Mouse (Mus musculus) heart, embryonic 10.5 days (tissue): ENCODE data around the gene Kcnc2. TPM values are rescaled to one million over a fixed set of nuclear protein-coding genes. Genes with fewer than 3 reads are reported as not detected.

Source experiments
- DNase-seq: peaks from one replicate; pipeline ENCODE4 v3.0.0-alpha.2; 2017; ENCODE audit warnings: low spot score
- H3K27ac ChIP-seq: fragments of 300-500 bp; sonication (generic); 2 replicates; pipeline ENCODE4 v1.5.1; 2016; ENCODE audit warnings: mild to moderate bottlenecking
- H3K27me3 ChIP-seq: fragments of 300-500 bp; sonication (generic); 2 replicates; pipeline ENCODE4 v1.6.1; 2016; ENCODE audit warnings: mild to moderate bottlenecking; ENCODE audit not compliant: poor library complexity, insufficient read depth, severe bottlenecking
- H3K36me3 ChIP-seq: fragments of 300-500 bp; sonication (generic); 2 replicates; pipeline ENCODE4 v1.6.1; 2016; ENCODE audit warnings: mild to moderate bottlenecking, moderate library complexity
- H3K4me1 ChIP-seq: fragments of 300-500 bp; sonication (generic); 2 replicates; pipeline ENCODE4 v1.6.1; 2016; ENCODE audit warnings: mild to moderate bottlenecking
- H3K4me3 ChIP-seq: fragments of 300-500 bp; sonication (generic); 2 replicates; pipeline ENCODE4 v1.5.1; 2016; ENCODE audit warnings: mild to moderate bottlenecking, moderate library complexity
- H3K9me3 ChIP-seq: fragments of 300-500 bp; sonication (generic); 2 replicates; pipeline ENCODE4 v1.6.1; 2016; ENCODE audit warnings: mild to moderate bottlenecking, moderate library complexity
- WGBS: fragments of 180-500 bp; shearing (Covaris S2); methylation state at CpG from one replicate; pipeline ENCODE4 v1.1.7; 2016; 5-methylcytosine and 5-hydroxymethylcytosine counted together
- polyA plus RNA-seq: library from polyadenylated mRNA; unstranded; fragments of >200 nt; fragmentation: Nextera tagmentation; extraction: Ambion mirVana; gene quantifications from 2 replicates; pipeline ENCODE4 v1.2.1, GENCODE M21; 2016

Kcnc2 gene
- polyA plus RNA-seq, 1 experiment from 2014 or later, result 0.50 TPM

- Histone ChIP-seq H3K27me3 (no peaks in the 10 kb centered on the region), H3K9me3 (no peaks in the 10 kb centered on the region), H3K27ac (no peak overlapping the region), H3K4me3 (no peak overlapping the region), H3K36me3 (no peaks in the 10 kb centered on the region), H3K4me1 (no peaks in the 10 kb centered on the region)
- no peak for DNase-seq
- WGBS, result 55% methylated on average over 10 of the region's 10 CpGs
Observed at GRCm38 (mm10) chr10:112423327-112423726, 152.4 kb downstream of the Kcnc2 start.

- Histone ChIP-seq H3K9me3 (no peaks in the 10 kb centered on the region), H3K4me3 (no peak overlapping the region), H3K4me1 (no peaks in the 10 kb centered on the region), H3K36me3 (no peaks in the 10 kb centered on the region), H3K27me3 (no peaks in the 10 kb centered on the region), H3K27ac (no peak overlapping the region)
- DNase-seq, result no peak
- 71% methylated on average over 2 of the region's 2 CpGs for WGBS
Observed at GRCm38 (mm10) chr10:112436950-112437349, 166.0 kb downstream of the Kcnc2 start.

GRCm38 (mm10) chr10:112444640-112445039, 173.7 kb downstream of the Kcnc2 start:
- no peak overlapping the region for H3K27ac ChIP-seq
- H3K27me3 ChIP-seq, result no peaks in the 10 kb centered on the region
- no peaks in the 10 kb centered on the region for H3K36me3 ChIP-seq
- no peaks in the 10 kb centered on the region for H3K9me3 ChIP-seq
- DNase-seq, result no peak
- WGBS, result 63% methylated on average over 4 of the region's 4 CpGs
- H3K4me3 ChIP-seq, result no peak overlapping the region
- H3K4me1 ChIP-seq, result no peaks in the 10 kb centered on the region

GRCm38 (mm10) chr10:112450910-112451309, 180.0 kb downstream of the Kcnc2 start:
- H3K4me3 ChIP-seq, result no peak overlapping the region
- H3K9me3 ChIP-seq, result no peaks in the 10 kb centered on the region
- H3K36me3 ChIP-seq, result no peaks in the 10 kb centered on the region
- no peaks in the 10 kb centered on the region for H3K27me3 ChIP-seq
- H3K4me1 ChIP-seq, result no peaks in the 10 kb centered on the region
- 70% methylated on average over 5 of the region's 5 CpGs for WGBS
- H3K27ac ChIP-seq, result no peak overlapping the region
- no peak for DNase-seq

- DNase-seq, result no peak
- Histone ChIP-seq H3K27ac (no peak overlapping the region), H3K27me3 (no peaks in the 10 kb centered on the region), H3K9me3 (no peaks in the 10 kb centered on the region), H3K4me3 (no peak overlapping the region), H3K36me3 (no peaks in the 10 kb centered on the region), H3K4me1 (no peaks in the 10 kb centered on the region)
- whole genome bisulfite sequencing, result 75% methylated on average over 6 of the region's 6 CpGs
Observed at GRCm38 (mm10) chr10:112468689-112469384, 197.9 kb downstream of the Kcnc2 start.

GRCm38 (mm10) chr10:112474122-112474810, 203.3 kb downstream of the Kcnc2 start:
- H3K9me3 ChIP-seq, result no peaks in the 10 kb centered on the region
- H3K36me3 ChIP-seq, result no peaks in the 10 kb centered on the region
- H3K27me3 ChIP-seq, result no peaks in the 10 kb centered on the region
- no peak overlapping the region for H3K4me3 ChIP-seq
- H3K27ac ChIP-seq, result no peak overlapping the region
- 81% methylated on average over 6 of the region's 6 CpGs for WGBS
- DNase-seq, result no peak
- no peaks in the 10 kb centered on the region for H3K4me1 ChIP-seq

- no peaks in the 10 kb centered on the region for H3K4me1 ChIP-seq
- no peaks in the 10 kb centered on the region for H3K36me3 ChIP-seq
- DNase-seq, result no peak
- no peak overlapping the region for H3K4me3 ChIP-seq
- no peak overlapping the region for H3K27ac ChIP-seq
- no peaks in the 10 kb centered on the region for H3K27me3 ChIP-seq
- 71% methylated on average over 2 of the region's 2 CpGs for WGBS
- no peaks in the 10 kb centered on the region for H3K9me3 ChIP-seq
Observed at GRCm38 (mm10) chr10:112481461-112481860, 210.5 kb downstream of the Kcnc2 start.

- Histone ChIP-seq H3K9me3 (no peaks in the 10 kb centered on the region), H3K27me3 (no peaks in the 10 kb centered on the region), H3K4me1 (no peaks in the 10 kb centered on the region), H3K36me3 (no peaks in the 10 kb centered on the region), H3K27ac (no peak overlapping the region), H3K4me3 (no peak overlapping the region)
- DNase-seq, result no peak
- 59% methylated on average over 9 of the region's 9 CpGs for WGBS
Observed at GRCm38 (mm10) chr10:112481921-112482607, 211.1 kb downstream of the Kcnc2 start.

- Histone ChIP-seq H3K27ac (no peak overlapping the region), H3K4me3 (no peak overlapping the region), H3K36me3 (no peaks in the 10 kb centered on the region), H3K4me1 (no peaks in the 10 kb centered on the region), H3K9me3 (no peaks in the 10 kb centered on the region), H3K27me3 (no peaks in the 10 kb centered on the region)
- WGBS, result 83% methylated on average over 11 of the region's 11 CpGs
- no peak for DNase-seq
Observed at GRCm38 (mm10) chr10:112484387-112485105, 213.6 kb downstream of the Kcnc2 start.

- H3K27ac ChIP-seq, result no peak overlapping the region
- H3K27me3 ChIP-seq, result no peaks in the 10 kb centered on the region
- no peaks in the 10 kb centered on the region for H3K36me3 ChIP-seq
- H3K4me3 ChIP-seq, result no peak overlapping the region
- H3K9me3 ChIP-seq, result no peaks in the 10 kb centered on the region
- H3K4me1 ChIP-seq, result no peaks in the 10 kb centered on the region
- no peak for DNase-seq
Observed at GRCm38 (mm10) chr10:112485819-112486218, 214.9 kb downstream of the Kcnc2 start.

GRCm38 (mm10) chr10:112488751-112489150, 217.8 kb downstream of the Kcnc2 start:
- H3K4me1 ChIP-seq, result no peaks in the 10 kb centered on the region
- 69% methylated on average over 4 of the region's 4 CpGs for WGBS
- H3K27me3 ChIP-seq, result no peaks in the 10 kb centered on the region
- H3K36me3 ChIP-seq, result no peaks in the 10 kb centered on the region
- no peaks in the 10 kb centered on the region for H3K9me3 ChIP-seq
- H3K27ac ChIP-seq, result no peak overlapping the region
- H3K4me3 ChIP-seq, result no peak overlapping the region
- DNase-seq, result no peak
